Mouse (Mus musculus) midbrain, embryonic 14.5 days (tissue): ENCODE data around the gene Pkn1. TPM values are rescaled to one million over a fixed set of nuclear protein-coding genes. Genes with fewer than 3 reads are reported as not detected.

Experiments
- ATAC-seq: fragments of 200-750 bp; cut with Nextera tagmentation; 2 replicates; pipeline ENCODE4 v1.8.0; 2017; ENCODE audit warnings: moderate number of reproducible peaks, moderate library complexity; ENCODE audit not compliant: low FRiP score, low TSS enrichment
- DNase-seq: peaks from one replicate; pipeline ENCODE4 v3.0.0-alpha.2; 2015
- H3K27ac ChIP-seq: fragments of 300-500 bp; sonication (generic); replicated peaks from 2 replicates; pipeline ENCODE4 v1.5.1; 2014; ENCODE audit warnings: mild to moderate bottlenecking, low read depth, low read length, moderate library complexity
- H3K27me3 ChIP-seq: fragments of 300-500 bp; sonication (generic); 2 replicates; pipeline ENCODE4 v1.6.1; 2014; ENCODE audit warnings: low read length, control low read depth, mixed read lengths; ENCODE audit not compliant: control insufficient read depth, insufficient read depth
- H3K36me3 ChIP-seq: fragments of 300-500 bp; sonication (generic); 2 replicates; pipeline ENCODE4 v1.6.1; 2014; ENCODE audit warnings: low read length, control low read depth; ENCODE audit not compliant: control insufficient read depth, insufficient read depth
- H3K4me1 ChIP-seq: fragments of 300-500 bp; sonication (generic); 2 replicates; pipeline ENCODE4 v1.6.1; 2014; ENCODE audit warnings: mild to moderate bottlenecking, antibody characterized with exemption, low read length, control low read depth; ENCODE audit not compliant: control insufficient read depth, insufficient read depth
- H3K4me2 ChIP-seq: fragments of 300-500 bp; sonication (generic); 2 replicates; pipeline ENCODE4 v1.6.1; 2014; ENCODE audit warnings: mild to moderate bottlenecking, low read length, moderate library complexity
- H3K4me3 ChIP-seq: fragments of 300-500 bp; sonication (generic); replicated peaks from 2 replicates; pipeline ENCODE4 v1.5.1; 2014; ENCODE audit warnings: low read depth, low read length
- H3K9ac ChIP-seq: fragments of 300-500 bp; sonication (generic); replicated peaks from 2 replicates; pipeline ENCODE4 v1.6.1; 2014; ENCODE audit warnings: mild to moderate bottlenecking, low read length, moderate library complexity
- H3K9me3 ChIP-seq: fragments of 300-500 bp; sonication (generic); 2 replicates; pipeline ENCODE4 v1.6.1; 2016; ENCODE audit warnings: low read length, control low read depth, mixed read lengths; ENCODE audit not compliant: control insufficient read depth
- WGBS: fragments of 180-500 bp; shearing (Covaris S2); extraction: QIAGEN DNeasy Blood & Tissue Kit; methylation state at CpG from one replicate; pipeline ENCODE4 v1.1.7; 2014; 5-methylcytosine and 5-hydroxymethylcytosine counted together
- polyA plus RNA-seq: library from polyadenylated mRNA; unstranded; fragments of >200 nt; fragmentation: Nextera tagmentation; extraction: Ambion mirVana; gene quantifications from 2 replicates; pipeline ENCODE4 v1.2.1, GENCODE M21; 2014

Gene Pkn1
- polyA plus RNA-seq, 1 experiment from 2014 or later = 26.6 TPM

- H3K4me1 ChIP-seq = peaks cover 11% of the 10 kb centered on the region; the same call in 1 of the 2 replicates
- peak overlapping the region; percentile 89 for H3K4me2 ChIP-seq
- H3K36me3 ChIP-seq = no peaks in the 10 kb centered on the region
- H3K4me3 ChIP-seq = peak overlapping the region; percentile 83
- H3K27me3 ChIP-seq = no peaks in the 10 kb centered on the region
- WGBS = 4% methylated on average over 15 of the region's 15 CpGs
- H3K9ac ChIP-seq = peak overlapping the region; percentile 95
- DNase-seq (peak; percentile 61), ATAC-seq (peak; percentile 3; the same call in 1 of the 2 replicates)
- H3K27ac ChIP-seq = peak overlapping the region; percentile 76
- H3K9me3 ChIP-seq = no peaks in the 10 kb centered on the region
Measured at GRCm38 (mm10) chr8:83698291-83698660, 703 bp downstream of the Pkn1 start.

- Histone ChIP-seq H3K27me3 (no peaks in the 10 kb centered on the region), H3K27ac (peak overlapping the region; percentile 76; the same call in 1 of the 2 replicates), H3K4me2 (peak overlapping the region; percentile 89), H3K36me3 (peaks cover 3% of the 10 kb centered on the region; the same call in 1 of the 2 replicates), H3K9me3 (no peaks in the 10 kb centered on the region), H3K4me3 (peak overlapping the region; percentile 83), H3K4me1 (peaks cover 11% of the 10 kb centered on the region; the same call in 1 of the 2 replicates), H3K9ac (peak overlapping the region; percentile 95)
- ATAC-seq = no peak
- WGBS = 64% methylated on average over 19 of the region's 19 CpGs
- DNase-seq = no peak
Measured at GRCm38 (mm10) chr8:83697374-83698220, 1.4 kb downstream of the Pkn1 start.

GRCm38 (mm10) chr8:83695351-83696106 lies 3.5 kb downstream of the Pkn1 start:
- Histone ChIP-seq H3K4me3 (no peak overlapping the region), H3K9me3 (no peaks in the 10 kb centered on the region), H3K27me3 (no peaks in the 10 kb centered on the region), H3K36me3 (peaks cover 23% of the 10 kb centered on the region), H3K4me1 (peaks cover 11% of the 10 kb centered on the region; the same call in 1 of the 2 replicates), H3K27ac (no peak overlapping the region), H3K4me2 (no peak overlapping the region), H3K9ac (no peak overlapping the region)
- no peak for ATAC-seq
- no peak for DNase-seq
- WGBS = 93% methylated on average over 17 of the region's 17 CpGs

DNA sequence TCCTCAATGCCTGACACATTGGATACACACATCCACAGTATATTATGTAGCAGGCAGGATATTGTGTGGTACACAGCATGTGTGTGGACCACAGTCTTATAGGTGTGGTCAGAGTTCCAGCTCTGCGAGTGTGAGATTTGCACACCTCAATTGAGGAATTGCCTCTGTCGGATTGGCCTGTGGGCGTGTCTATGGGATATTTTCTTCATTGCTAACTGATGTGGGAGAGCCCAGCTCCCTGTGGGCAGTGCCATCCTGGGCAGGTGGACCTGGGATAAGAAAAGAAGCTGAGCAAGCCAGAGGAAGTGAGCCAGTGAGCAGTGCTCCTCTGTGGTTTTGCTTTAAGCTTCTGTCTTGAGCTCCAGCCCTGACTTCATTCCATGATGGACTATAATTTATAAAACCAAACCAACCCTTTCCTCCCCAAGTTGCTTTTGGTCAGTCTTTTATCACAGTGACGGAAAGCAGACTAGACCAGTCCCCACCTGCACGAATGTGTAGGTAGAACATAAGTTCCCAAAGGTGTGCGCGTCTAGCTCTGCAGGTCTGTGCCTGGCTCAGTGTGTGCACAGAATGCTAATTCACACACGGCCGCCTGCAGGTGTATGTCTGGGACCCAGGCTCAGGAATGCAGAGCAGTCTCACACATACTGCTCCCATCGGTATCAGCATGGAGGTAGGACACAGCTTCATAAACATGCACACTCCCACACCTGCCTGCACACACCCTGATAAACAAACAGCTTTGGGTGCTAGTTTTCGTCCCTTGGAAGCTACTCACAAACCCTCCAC lies 4.4 kb downstream of the Pkn1 start:
- ATAC-seq = no peak
- H3K9ac ChIP-seq = no peak overlapping the region

GRCm38 (mm10) chr8:83693609-83694236 lies 5.3 kb downstream of the Pkn1 start:
- Histone ChIP-seq H3K9ac (no peak overlapping the region; the same call in 1 of the 2 replicates), H3K4me2 (no peak overlapping the region), H3K36me3 (peaks cover 35% of the 10 kb centered on the region), H3K9me3 (no peaks in the 10 kb centered on the region), H3K27ac (no peak overlapping the region), H3K27me3 (no peaks in the 10 kb centered on the region), H3K4me3 (no peak overlapping the region), H3K4me1 (peaks cover 8% of the 10 kb centered on the region; the same call in 1 of the 2 replicates)
- no peak for ATAC-seq
- 86% methylated on average over 10 of the region's 10 CpGs for WGBS
- DNase-seq = no peak

More for the DNA sequence above, 4.4 kb downstream of the Pkn1 start:
- WGBS = 85% methylated on average over 11 of the region's 11 CpGs
- Histone ChIP-seq H3K27me3 (no peaks in the 10 kb centered on the region), H3K4me1 (peaks cover 11% of the 10 kb centered on the region; the same call in 1 of the 2 replicates), H3K27ac (no peak overlapping the region), H3K4me2 (no peak overlapping the region), H3K4me3 (no peak overlapping the region), H3K36me3 (peaks cover 30% of the 10 kb centered on the region), H3K9me3 (no peaks in the 10 kb centered on the region)
- DNase-seq = peak; percentile 5

DNA sequence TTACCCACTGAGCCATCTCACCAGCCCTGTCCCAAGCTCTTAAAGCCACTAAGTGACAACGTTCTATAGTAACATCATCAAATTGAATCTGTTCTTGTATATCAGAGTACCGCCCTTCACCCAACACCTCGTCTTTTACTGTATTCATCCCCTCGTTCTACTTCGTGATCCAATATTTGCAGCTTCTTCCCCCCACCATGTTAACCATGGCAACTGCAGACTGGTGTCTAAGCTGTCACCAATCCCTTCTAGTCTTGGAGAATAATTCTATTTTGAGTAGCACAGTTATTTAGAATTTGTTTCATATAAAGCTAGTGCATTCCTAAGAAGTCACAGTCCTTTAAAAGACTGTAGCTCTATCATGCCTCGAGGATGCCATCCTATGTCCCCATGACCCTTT lies 9.7 kb downstream of the Pkn1 start:
- no peak for ATAC-seq
- Histone ChIP-seq H3K9me3 (no peaks in the 10 kb centered on the region), H3K36me3 (peaks cover 49% of the 10 kb centered on the region), H3K27me3 (no peaks in the 10 kb centered on the region), H3K4me1 (no peaks in the 10 kb centered on the region), H3K9ac (no peak overlapping the region), H3K27ac (no peak overlapping the region), H3K4me3 (no peak overlapping the region), H3K4me2 (no peak overlapping the region)
- WGBS = 90% methylated on average over 6 of the region's 6 CpGs
- DNase-seq = no peak

- Histone ChIP-seq H3K4me2 (no peak overlapping the region), H3K27ac (no peak overlapping the region), H3K36me3 (peaks cover 65% of the 10 kb centered on the region), H3K9ac (no peak overlapping the region), H3K9me3 (no peaks in the 10 kb centered on the region), H3K27me3 (no peaks in the 10 kb centered on the region), H3K4me1 (no peaks in the 10 kb centered on the region), H3K4me3 (no peak overlapping the region)
- WGBS = 97% methylated on average over 9 of the region's 9 CpGs
- DNase-seq (no peak), ATAC-seq (no peak)
Measured at GRCm38 (mm10) chr8:83684517-83684916, 14.5 kb downstream of the Pkn1 start.

- H3K27ac ChIP-seq = no peak overlapping the region
- no peak for ATAC-seq
- H3K4me1 ChIP-seq = no peaks in the 10 kb centered on the region
- peaks cover 86% of the 10 kb centered on the region for H3K36me3 ChIP-seq
- no peak overlapping the region for H3K4me3 ChIP-seq
- 40% methylated on average over 6 of the region's 6 CpGs for WGBS
- H3K9ac ChIP-seq = no peak overlapping the region
- H3K27me3 ChIP-seq = no peaks in the 10 kb centered on the region
- no peaks in the 10 kb centered on the region for H3K9me3 ChIP-seq
- DNase-seq = no peak
- no peak overlapping the region for H3K4me2 ChIP-seq
Measured at GRCm38 (mm10) chr8:83681099-83681498, 17.9 kb downstream of the Pkn1 start.
